Mouse (Mus musculus): ENCODE results near the gene Dcun1d3.

Dcun1d3 gene

GRCm38 (mm10) chr7:119895639-119896512 lies at the start of gene Dcun1d3, which contains the start of gene Lyrm1:
Dcun1d3 (minus strand) TSS chr7:119896298.
Lyrm1 (plus strand) TSS chr7:119895861.
- peak; percentile 98 for DNase-seq

GRCm38 (mm10) chr7:119941569-119941968 lies 45.5 kb upstream of the Dcun1d3 start:
- DNase-seq, result no peak

GRCm38 (mm10) chr7:119937036-119937435 lies 40.9 kb upstream of the Dcun1d3 start:
- no peak for DNase-seq

- no peak for DNase-seq
Observed at GRCm38 (mm10) chr7:119936321-119936720, 40.2 kb upstream of the Dcun1d3 start.

GRCm38 (mm10) chr7:119928783-119929440 lies 32.8 kb upstream of the Dcun1d3 start:
- no peak for DNase-seq

- no peak for DNase-seq
Observed at GRCm38 (mm10) chr7:119921054-119921453, 25.0 kb upstream of the Dcun1d3 start.

GRCm38 (mm10) chr7:119920457-119920856 lies 24.4 kb upstream of the Dcun1d3 start:
- DNase-seq, result no peak

- no peak for DNase-seq
Observed at GRCm38 (mm10) chr7:119911727-119912126, 15.6 kb upstream of the Dcun1d3 start.

- no peak for DNase-seq
Observed at GRCm38 (mm10) chr7:119906523-119907215, 10.6 kb upstream of the Dcun1d3 start.

- DNase-seq, result no peak
Observed at GRCm38 (mm10) chr7:119899386-119900057, 3.4 kb upstream of the Dcun1d3 start.

GRCm38 (mm10) chr7:119898247-119898856 lies 2.3 kb upstream of the Dcun1d3 start:
- no peak for DNase-seq

GRCm38 (mm10) chr7:119897521-119898109 lies 1.5 kb upstream of the Dcun1d3 start:
- peak; percentile 5 for DNase-seq

- DNase-seq, result peak; percentile 76
Observed at GRCm38 (mm10) chr7:119894818-119895544, 1.1 kb downstream of the Dcun1d3 start.

- DNase-seq, result no peak
Observed at GRCm38 (mm10) chr7:119892742-119893141, 3.4 kb downstream of the Dcun1d3 start.

- DNase-seq, result no peak
Observed at GRCm38 (mm10) chr7:119892198-119892597, 3.9 kb downstream of the Dcun1d3 start.

GRCm38 (mm10) chr7:119887887-119888286 lies 8.2 kb downstream of the Dcun1d3 start:
- DNase-seq, result no peak

- no peak for DNase-seq
Observed at GRCm38 (mm10) chr7:119881229-119881628, 14.9 kb downstream of the Dcun1d3 start.

- DNase-seq, result no peak
Observed at GRCm38 (mm10) chr7:119880345-119880744, 15.8 kb downstream of the Dcun1d3 start.

- DNase-seq, result no peak
Observed at GRCm38 (mm10) chr7:119879171-119879570, 16.9 kb downstream of the Dcun1d3 start.

- DNase-seq, result peak; percentile 52
Observed at GRCm38 (mm10) chr7:119875776-119876440, 20.2 kb downstream of the Dcun1d3 start.

GRCm38 (mm10) chr7:119873050-119873449 lies 23.0 kb downstream of the Dcun1d3 start:
- no peak for DNase-seq
